Mouse (Mus musculus): ENCODE results near the gene Aqp11.

Aqp11 gene

GRCm38 (mm10) chr7:97709204-97709603 lies 28.9 kb downstream of the Aqp11 start:
- DNase-seq (ENCODE audit: extremely low read depth, insufficient read length, low spot score), result no peak

DNA sequence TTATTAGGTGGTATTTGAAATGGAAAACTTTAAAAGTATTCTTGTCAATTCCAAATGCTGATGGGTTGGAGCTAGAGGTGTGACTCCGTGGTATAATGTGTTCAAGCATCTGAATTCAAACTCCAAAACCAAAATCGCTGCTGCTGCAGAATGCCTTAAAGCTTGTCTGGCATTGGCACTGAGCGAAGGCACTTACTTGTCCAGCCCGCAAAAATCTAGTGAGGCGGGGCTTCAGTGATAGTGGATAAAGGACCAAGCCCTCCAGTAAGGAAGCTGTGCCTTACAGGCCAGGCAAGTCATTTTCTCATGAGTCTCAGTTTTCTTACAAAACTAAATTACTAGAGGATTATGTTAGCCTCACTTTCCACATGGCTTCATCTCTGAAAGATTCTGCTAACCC lies 30.3 kb downstream of the Aqp11 start:
- no peak for DNase-seq (ENCODE audit: extremely low read depth, insufficient read length, low spot score)

- DNase-seq (ENCODE audit: extremely low read depth, insufficient read length, low spot score), result no peak
Observed at GRCm38 (mm10) chr7:97707123-97707522, 31.0 kb downstream of the Aqp11 start.

DNA sequence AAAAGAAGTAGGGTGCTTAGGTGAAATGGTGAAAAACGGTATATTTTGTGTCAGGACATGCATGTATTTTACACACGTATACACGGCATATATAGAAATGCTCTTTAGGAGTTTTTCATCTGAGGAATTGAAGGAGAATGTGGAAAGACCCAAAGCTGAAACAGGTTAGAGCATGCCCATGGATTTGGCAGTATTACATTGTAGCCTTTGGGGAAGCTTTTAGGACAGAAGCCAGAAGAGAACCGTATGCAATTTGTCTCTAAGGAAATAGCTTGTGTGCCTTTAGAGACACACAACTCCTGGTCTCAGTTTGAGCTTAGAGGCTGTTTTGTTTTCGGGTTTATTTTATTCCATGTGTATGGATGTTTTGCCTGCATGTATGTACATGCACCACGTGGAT lies 37.0 kb downstream of the Aqp11 start:
- DNase-seq (ENCODE audit: extremely low read depth, insufficient read length, low spot score), result no peak

- DNase-seq (ENCODE audit: extremely low read depth, insufficient read length, low spot score), result no peak
Observed at GRCm38 (mm10) chr7:97700173-97700572, 37.9 kb downstream of the Aqp11 start.

DNA sequence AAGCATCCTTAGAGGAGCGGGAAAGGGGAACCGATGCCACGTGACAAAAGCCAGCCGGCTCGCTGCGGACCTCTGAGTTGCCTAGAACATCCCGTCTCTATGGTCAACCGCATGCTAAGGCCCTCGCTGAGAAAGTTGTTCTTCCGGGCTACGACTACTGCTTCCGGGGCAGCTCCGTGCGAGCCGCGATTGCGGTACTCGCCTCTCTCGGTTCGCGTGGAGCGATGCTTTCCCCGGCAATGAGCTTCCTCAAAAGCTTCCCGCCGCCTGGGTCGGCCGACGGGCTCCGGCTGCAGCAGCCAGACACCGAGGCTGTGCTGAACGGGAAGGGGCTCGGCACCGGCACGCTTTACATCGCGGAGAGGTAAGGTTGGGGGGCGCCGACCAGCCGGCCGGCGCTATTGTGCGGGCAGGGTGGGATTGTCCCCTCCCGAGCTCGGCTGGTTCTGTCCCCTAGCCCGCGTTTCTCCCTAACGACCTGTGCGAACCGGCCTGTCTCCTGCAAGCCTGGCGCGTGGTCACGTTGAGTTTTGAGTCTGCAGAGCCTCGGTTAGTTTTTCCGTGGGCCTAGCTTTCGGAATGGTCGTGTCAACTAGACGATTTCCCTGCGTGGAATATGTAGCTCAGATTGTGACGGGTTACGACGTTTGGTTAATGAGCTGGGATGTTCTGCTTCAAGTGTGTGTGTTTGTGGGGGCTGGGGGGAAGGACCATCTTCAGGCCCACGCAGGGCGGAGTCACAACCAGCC lies 41.4 kb downstream of the Aqp11 start, which contains the start of gene Clns1a:
Gene Clns1a, plus strand, starts transcription at position 129 of the 749 bp plus-strand sequence.
- DNase-seq (ENCODE audit: extremely low read depth, insufficient read length, low spot score), result peak; percentile 81

GRCm38 (mm10) chr7:97696133-97696505 lies 42.0 kb downstream of the Aqp11 start:
- DNase-seq (ENCODE audit: extremely low read depth, insufficient read length, low spot score), result no peak

- no peak for DNase-seq (ENCODE audit: extremely low read depth, insufficient read length, low spot score)
Observed at GRCm38 (mm10) chr7:97695441-97695840, 42.6 kb downstream of the Aqp11 start.

DNA sequence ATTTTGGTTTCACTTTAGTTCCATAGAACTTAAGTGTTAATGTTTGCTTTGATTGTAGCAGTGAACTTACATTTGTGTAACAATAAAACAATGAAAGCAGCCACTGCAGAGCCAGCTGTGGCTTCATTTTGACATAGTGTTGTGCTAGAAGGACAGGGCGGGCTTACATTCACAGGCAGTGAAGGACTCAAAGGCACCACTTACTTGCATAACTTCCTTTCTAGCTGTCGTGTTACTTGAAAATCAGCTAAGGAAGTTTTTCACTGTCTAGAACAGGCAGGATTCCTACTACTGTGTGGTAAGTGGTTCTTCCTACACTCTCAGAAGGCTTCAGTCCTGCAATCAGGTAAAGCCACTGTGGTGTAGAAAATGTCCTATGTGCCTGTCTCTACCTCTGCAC lies 50.3 kb downstream of the Aqp11 start:
- no peak for DNase-seq (ENCODE audit: extremely low read depth, insufficient read length, low spot score)

DNA sequence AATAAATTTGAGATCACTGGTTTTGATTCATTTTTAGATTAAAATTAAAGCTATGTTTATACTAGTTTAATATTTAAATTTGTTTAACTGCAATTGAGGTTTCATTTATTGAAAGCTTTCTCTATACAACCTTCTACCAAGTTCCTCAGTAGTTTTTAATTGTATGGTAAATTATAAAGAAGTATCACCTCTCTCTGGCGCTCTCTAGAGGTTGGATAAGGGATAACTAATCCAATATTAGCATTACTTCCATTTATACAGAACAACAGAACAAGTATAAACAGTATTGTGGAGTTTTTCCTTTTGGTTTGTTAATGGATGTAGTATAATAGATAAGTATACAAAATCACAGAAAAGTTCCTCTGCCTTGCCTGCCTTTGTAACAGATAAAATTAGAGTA lies 58.9 kb downstream of the Aqp11 start:
- no peak for DNase-seq (ENCODE audit: extremely low read depth, insufficient read length, low spot score)
